Mouse (Mus musculus): Measurements from ENCODE around the gene Hmga2.
A peak's percentile ranks its signal among the peaks of the same experiment; 100 is the strongest.

The Hmga2 gene

GRCm38 (mm10) chr10:120426086-120426610 lies 50.1 kb downstream of the Hmga2 start:
- DNase-seq (ENCODE audit: low spot score in 2 of 2): no peak

- no peak for DNase-seq (ENCODE audit: low spot score in 2 of 2)
Measured at GRCm38 (mm10) chr10:120424015-120424414, 52.3 kb downstream of the Hmga2 start.

- no peak for DNase-seq (ENCODE audit: low spot score in 2 of 2)
Measured at GRCm38 (mm10) chr10:120423256-120423655, 53.0 kb downstream of the Hmga2 start.

- no peak for DNase-seq (ENCODE audit: low spot score in 2 of 2)
Measured at GRCm38 (mm10) chr10:120422820-120423219, 53.4 kb downstream of the Hmga2 start.

GRCm38 (mm10) chr10:120422050-120422449 lies 54.2 kb downstream of the Hmga2 start:
- peak; percentile 29 to 47 for DNase-seq (ENCODE audit: low spot score in 2 of 2)

- DNase-seq (ENCODE audit: low spot score in 2 of 2): no peak
Measured at GRCm38 (mm10) chr10:120420971-120421629, 55.2 kb downstream of the Hmga2 start.

GRCm38 (mm10) chr10:120418738-120419523 lies 57.3 kb downstream of the Hmga2 start:
- DNase-seq (ENCODE audit: low spot score in 2 of 2): no peak

- no peak for DNase-seq (ENCODE audit: low spot score in 2 of 2)
Measured at GRCm38 (mm10) chr10:120418211-120418610, 58.1 kb downstream of the Hmga2 start.

- no peak for DNase-seq (ENCODE audit: low spot score in 2 of 2)
Measured at GRCm38 (mm10) chr10:120417488-120418118, 58.7 kb downstream of the Hmga2 start.

GRCm38 (mm10) chr10:120417116-120417487 lies 59.2 kb downstream of the Hmga2 start:
- no peak for DNase-seq (ENCODE audit: low spot score in 2 of 2)

- DNase-seq (ENCODE audit: low spot score in 2 of 2): no peak
Measured at GRCm38 (mm10) chr10:120416628-120417027, 59.6 kb downstream of the Hmga2 start.

- no peak for DNase-seq (ENCODE audit: low spot score in 2 of 2)
Measured at GRCm38 (mm10) chr10:120412215-120412614, 64.1 kb downstream of the Hmga2 start.

GRCm38 (mm10) chr10:120410958-120411357 lies 65.3 kb downstream of the Hmga2 start:
- no peak for DNase-seq (ENCODE audit: low spot score in 2 of 2)

- no peak for DNase-seq (ENCODE audit: low spot score in 2 of 2)
Measured at GRCm38 (mm10) chr10:120409131-120409530, 67.1 kb downstream of the Hmga2 start.

GRCm38 (mm10) chr10:120407230-120407629 lies 69.0 kb downstream of the Hmga2 start:
- DNase-seq (ENCODE audit: low spot score in 2 of 2): no peak

- DNase-seq (ENCODE audit: low spot score in 2 of 2): no peak
Measured at GRCm38 (mm10) chr10:120406038-120406437, 70.2 kb downstream of the Hmga2 start.

- no peak for DNase-seq (ENCODE audit: low spot score in 2 of 2)
Measured at GRCm38 (mm10) chr10:120405322-120405721, 70.9 kb downstream of the Hmga2 start.

- DNase-seq (ENCODE audit: low spot score in 2 of 2): no peak
Measured at GRCm38 (mm10) chr10:120402966-120403365, 73.3 kb downstream of the Hmga2 start.

- DNase-seq (ENCODE audit: low spot score in 2 of 2): no peak
Measured at GRCm38 (mm10) chr10:120401787-120402186, 74.5 kb downstream of the Hmga2 start.

GRCm38 (mm10) chr10:120399846-120400510 lies 76.3 kb downstream of the Hmga2 start:
- DNase-seq (ENCODE audit: low spot score in 2 of 2): no peak

GRCm38 (mm10) chr10:120398745-120399144 lies 77.5 kb downstream of the Hmga2 start:
- no peak for DNase-seq (ENCODE audit: low spot score in 2 of 2)

GRCm38 (mm10) chr10:120397211-120397631 lies 79.0 kb downstream of the Hmga2 start:
- no peak for DNase-seq (ENCODE audit: low spot score in 2 of 2)

Measured in right cerebral cortex, adult 2 months (tissue).